Mouse (Mus musculus): Measurements from ENCODE around the gene Soat2.

GRCm38 (mm10) chr15:102103371-102103946 lies 46.9 kb upstream of the Soat2 start:
- TF ChIP-seq EP300 (IDR thresholded peaks at IDR 0.05; ENCODE audit: low read depth) = no peak
- no peak for TF ChIP-seq CTCF (IDR thresholded peaks at IDR 0.05; ENCODE audit: low read depth)

Measured in liver, postnatal 0 days (tissue).